8 mouse cellular contexts compared by ENCODE assay signal in the genomic region with DNA sequence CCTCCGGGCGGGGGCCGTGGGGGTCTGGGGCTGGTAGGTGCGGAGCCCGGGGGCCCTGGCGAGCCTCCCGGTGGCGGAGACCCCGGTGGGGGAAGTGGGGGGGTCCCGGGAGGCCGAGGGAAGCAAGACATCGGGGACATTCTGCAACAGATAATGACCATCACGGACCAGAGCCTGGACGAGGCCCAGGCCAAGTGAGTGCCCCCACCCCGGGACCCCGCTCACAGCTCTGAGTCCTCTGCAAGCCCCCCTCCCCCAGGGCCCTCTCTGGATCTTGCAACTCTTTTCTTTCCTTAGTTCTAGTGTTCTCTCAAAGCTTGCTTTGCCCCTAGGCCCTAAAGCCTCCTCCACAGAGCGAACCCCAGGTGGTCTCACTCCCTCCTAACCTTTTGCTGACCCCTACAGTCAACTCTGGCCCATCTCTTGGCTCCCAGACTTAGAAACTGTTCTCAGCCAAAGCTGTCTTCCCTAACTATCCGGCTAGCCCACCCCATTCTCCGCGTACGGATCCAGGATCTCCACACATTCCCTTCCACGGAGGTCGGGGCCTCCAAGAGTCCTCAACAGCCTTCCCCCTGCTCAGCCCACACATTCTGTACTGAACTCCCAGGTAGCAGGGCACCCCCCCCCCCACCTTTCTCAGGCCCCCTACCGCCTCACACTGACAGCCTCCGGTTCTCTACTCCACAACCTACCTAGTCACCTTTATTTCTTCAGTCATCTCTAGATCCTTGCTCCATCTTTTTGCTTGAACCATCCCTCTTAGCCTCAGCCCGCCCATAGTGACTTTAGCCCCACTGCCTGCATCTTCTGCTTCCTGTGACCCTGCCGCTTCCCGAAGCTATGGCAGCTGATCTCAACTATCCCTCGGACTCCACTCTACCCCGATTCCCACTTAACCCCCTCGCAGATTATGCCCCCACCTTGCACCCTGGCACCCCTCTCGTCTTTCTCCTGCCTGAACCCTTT. TPM values are rescaled to one million over a fixed set of nuclear protein-coding genes. Genes with fewer than 3 reads are reported as not detected.
DNase-seq lines count a peak whose midpoint lies in the region; ATAC-seq and TF ChIP-seq lines count a peak whose summit lies in the region.

No protein-coding gene starts in this region.

- peak overlapping the region; percentile 91 for H3K9ac ChIP-seq in heart, postnatal 0 days (replicated peaks; ENCODE audit: low read depth, low read length)
- peak overlapping the region; percentile 84 for H3K9ac ChIP-seq in limb, embryonic 15.5 days
- H3K9ac ChIP-seq in neural tube, embryonic 11.5 days (ENCODE audit: low read length), result peak overlapping the region; percentile 97

- no peak for TF ChIP-seq CTCF in E14TG2a.4 (conservative IDR thresholded peaks at IDR 0.05; ENCODE audit: low read length)
- TF ChIP-seq CTCF in heart, postnatal 0 days (IDR thresholded peaks at IDR 0.05; ENCODE audit: low read depth), result no peak

- peak overlapping the region; percentile 79 for H3K4me2 ChIP-seq in heart, postnatal 0 days (ENCODE audit: low read depth, low read length)
- peak overlapping the region; percentile 85 for H3K4me2 ChIP-seq in limb, embryonic 15.5 days
- peak overlapping the region; percentile 97 for H3K4me2 ChIP-seq in neural tube, embryonic 11.5 days (ENCODE audit: low read depth)

- ATAC-seq in heart, postnatal 0 days (ENCODE audit: insufficient read depth, low read depth), result no peak
- peak; percentile 4; the same call in 1 of the 2 replicates for ATAC-seq in limb, embryonic 15.5 days (ENCODE audit: insufficient number of reproducible peaks, low FRiP score, low TSS enrichment, low read depth)
- peak; percentile 32; the same call in 1 of the 2 replicates for ATAC-seq in neural tube, embryonic 11.5 days (ENCODE audit: insufficient read depth, low FRiP score, low TSS enrichment)
- ATAC-seq in inflammation-experienced regulatory T-cells, adult 6 months, result no peak

- H3K9me3 ChIP-seq in E14TG2a.4 (ENCODE audit: low read length), result no peaks in the 10 kb centered on the region
- no peaks in the 10 kb centered on the region for H3K9me3 ChIP-seq in heart, postnatal 0 days (replicated peaks; ENCODE audit: control insufficient read depth, low read length)
- H3K9me3 ChIP-seq in limb, embryonic 15.5 days, result no peaks in the 10 kb centered on the region
- H3K9me3 ChIP-seq in neural tube, embryonic 11.5 days (ENCODE audit: control insufficient read depth, low read length), result no peaks in the 10 kb centered on the region

- TF ChIP-seq EP300 in heart, postnatal 0 days (IDR thresholded peaks at IDR 0.05; ENCODE audit: low read depth), result no peak

- DNase-seq in frontal cortex, postnatal 36 days (ENCODE audit: low spot score in 2 of 2), result peak; percentile 24 to 37
- DNase-seq in frontal cortex, adult 2 months (ENCODE audit: extremely low spot score in 1 of 2, low spot score in 1 of 2), result no peak
- peak; percentile 46 to 48 for DNase-seq in cerebellum, postnatal 36 days
- DNase-seq in heart, postnatal 0 days (ENCODE audit: low spot score), result no peak
- DNase-seq in neural tube, embryonic 11.5 days (ENCODE audit: low spot score), result peak; percentile 54

- peak overlapping the region; percentile 93 for H3K27ac ChIP-seq in heart, postnatal 0 days (ENCODE audit: low read depth)
- peak overlapping the region; percentile 98 for H3K27ac ChIP-seq in limb, embryonic 15.5 days
- H3K27ac ChIP-seq in neural tube, embryonic 11.5 days (ENCODE audit: low read depth, low read length), result peak overlapping the region; percentile 98

- peak overlapping the region; percentile 81 for H3K4me3 ChIP-seq in E14TG2a.4 (replicated peaks; ENCODE audit: low read length)
- H3K4me3 ChIP-seq in heart, postnatal 0 days (ENCODE audit: low read depth, low read length), result peak overlapping the region; percentile 87
- H3K4me3 ChIP-seq in limb, embryonic 15.5 days, result peak overlapping the region; percentile 80
- H3K4me3 ChIP-seq in neural tube, embryonic 11.5 days (ENCODE audit: low read depth, low read length), result peak overlapping the region; percentile 98

- peaks cover 87% of the 10 kb centered on the region for H3K4me1 ChIP-seq in E14TG2a.4 (replicated peaks; ENCODE audit: low read depth, low read length)
- H3K4me1 ChIP-seq in heart, postnatal 0 days (ENCODE audit: control insufficient read depth, insufficient read depth), result peaks cover 36% of the 10 kb centered on the region
- peaks cover 66% of the 10 kb centered on the region for H3K4me1 ChIP-seq in limb, embryonic 15.5 days
- H3K4me1 ChIP-seq in neural tube, embryonic 11.5 days (ENCODE audit: control insufficient read depth, insufficient read depth, low read length), result peaks cover 44% of the 10 kb centered on the region

- WGBS in heart, postnatal 0 days, result 1% methylated on average over 30 of the region's 32 CpGs
- 1% methylated on average over 23 of the region's 32 CpGs for WGBS in limb, embryonic 15.5 days
- 1% methylated on average over 27 of the region's 32 CpGs for WGBS in neural tube, embryonic 11.5 days

- peaks cover 25% of the 10 kb centered on the region for H3K36me3 ChIP-seq in E14TG2a.4 (ENCODE audit: insufficient read depth, low read length)
- H3K36me3 ChIP-seq in heart, postnatal 0 days (replicated peaks; ENCODE audit: control insufficient read depth, insufficient read depth, low read length), result peaks cover 24% of the 10 kb centered on the region
- peaks cover 21% of the 10 kb centered on the region for H3K36me3 ChIP-seq in limb, embryonic 15.5 days
- H3K36me3 ChIP-seq in neural tube, embryonic 11.5 days (ENCODE audit: control insufficient read depth, insufficient read depth, low read length), result peaks cover 5% of the 10 kb centered on the region; the same call in 1 of the 2 replicates

- H3K27me3 ChIP-seq in E14TG2a.4 (ENCODE audit: insufficient read depth, low read length), result peaks cover 3% of the 10 kb centered on the region; the same call in 1 of the 2 replicates
- no peaks in the 10 kb centered on the region for H3K27me3 ChIP-seq in heart, postnatal 0 days (ENCODE audit: control insufficient read depth, insufficient read depth, low read length)
- H3K27me3 ChIP-seq in limb, embryonic 15.5 days, result no peaks in the 10 kb centered on the region
- H3K27me3 ChIP-seq in neural tube, embryonic 11.5 days (ENCODE audit: control insufficient read depth, insufficient read depth, low read length), result no peaks in the 10 kb centered on the region

RNA-seq across cellular contexts. Expression of a gene that starts 1.8 kb away (rescaled TPM):
- 67.0 and 71.3 TPM in 2 replicates for polyA plus RNA-seq in frontal cortex, adult 2 months (2012; rRNA removed)
- total RNA-seq in heart, postnatal 0 days (2014; rRNA removed; ENCODE audit: low replicate concordance), result 42.6 and 59.1 TPM in 2 replicates
- polyA plus RNA-seq in heart, postnatal 0 days (2015; fragmentation: Nextera tagmentation; extraction: Ambion mirVana), result 3.3 and 4.4 TPM in 2 replicates
- polyA plus RNA-seq in limb, embryonic 15.5 days (2015; fragmentation: Nextera tagmentation; extraction: Ambion mirVana), result 9.6 and 9.8 TPM in 2 replicates
- 17.0 and 17.3 TPM in 2 replicates for polyA plus RNA-seq in neural tube, embryonic 11.5 days (2014; fragmentation: Nextera tagmentation; extraction: Ambion mirVana)
- 10 to 100 TPM in 1 of 3 experiments, 1 to 10 TPM in 2; 4.1 to 11.8 (median 8.8) TPM for polyA plus RNA-seq in inflammation-experienced regulatory T-cells, adult 6 months (2017; shearing (Covaris generic))

RNA-seq across cellular contexts. Expression of a gene that starts 3.3 kb away (rescaled TPM):
- 2.8 and 3.4 TPM in 2 replicates for polyA plus RNA-seq in frontal cortex, adult 2 months (2012; rRNA removed)
- total RNA-seq in heart, postnatal 0 days (2014; rRNA removed; ENCODE audit: low replicate concordance), result 0.53 and 3.1 TPM in 2 replicates
- 5.9 and 6.0 TPM in 2 replicates for polyA plus RNA-seq in heart, postnatal 0 days (2015; fragmentation: Nextera tagmentation; extraction: Ambion mirVana)
- 7.2 and 10.1 TPM in 2 replicates for polyA plus RNA-seq in limb, embryonic 15.5 days (2015; fragmentation: Nextera tagmentation; extraction: Ambion mirVana)
- polyA plus RNA-seq in neural tube, embryonic 11.5 days (2014; fragmentation: Nextera tagmentation; extraction: Ambion mirVana), result 4.0 and 5.1 TPM in 2 replicates
- polyA plus RNA-seq in inflammation-experienced regulatory T-cells, adult 6 months (2017; shearing (Covaris generic)), result 100 to 1,000 TPM; 236 to 278 (median 276) TPM

RNA-seq across cellular contexts. Expression of a gene that starts 4.8 kb away (rescaled TPM):
- 2.1 TPM in 2 replicates for polyA plus RNA-seq in frontal cortex, adult 2 months (2012; rRNA removed)
- total RNA-seq in heart, postnatal 0 days (2014; rRNA removed; ENCODE audit: low replicate concordance), result 2.7 and 5.8 TPM in 2 replicates
- 0.85 and 1.9 TPM in 2 replicates for polyA plus RNA-seq in heart, postnatal 0 days (2015; fragmentation: Nextera tagmentation; extraction: Ambion mirVana)
- 2.0 and 2.5 TPM in 2 replicates for polyA plus RNA-seq in limb, embryonic 15.5 days (2015; fragmentation: Nextera tagmentation; extraction: Ambion mirVana)
- polyA plus RNA-seq in neural tube, embryonic 11.5 days (2014; fragmentation: Nextera tagmentation; extraction: Ambion mirVana), result 2.3 and 2.4 TPM in 2 replicates
- polyA plus RNA-seq in inflammation-experienced regulatory T-cells, adult 6 months (2017; shearing (Covaris generic)), result 1 to 10 TPM in 2 of 3 experiments, under 1 TPM in 1; 0.58 to 3.7 (median 2.3) TPM

RNA-seq across cellular contexts. Expression of a gene that starts 10.6 kb away (rescaled TPM):
- polyA plus RNA-seq in frontal cortex, adult 2 months (2012; rRNA removed), result 127 and 145 TPM in 2 replicates
- total RNA-seq in heart, postnatal 0 days (2014; rRNA removed; ENCODE audit: low replicate concordance), result 29.6 and 42.5 TPM in 2 replicates
- polyA plus RNA-seq in heart, postnatal 0 days (2015; fragmentation: Nextera tagmentation; extraction: Ambion mirVana), result 79.9 and 86.5 TPM in 2 replicates
- 107 and 111 TPM in 2 replicates for polyA plus RNA-seq in limb, embryonic 15.5 days (2015; fragmentation: Nextera tagmentation; extraction: Ambion mirVana)
- 177 and 187 TPM in 2 replicates for polyA plus RNA-seq in neural tube, embryonic 11.5 days (2014; fragmentation: Nextera tagmentation; extraction: Ambion mirVana)
- 10 to 100 TPM; 41.2 to 71.2 (median 59.5) TPM for polyA plus RNA-seq in inflammation-experienced regulatory T-cells, adult 6 months (2017; shearing (Covaris generic))

RNA-seq across cellular contexts. Expression of a gene that starts 11.2 kb away (rescaled TPM):
- 204 and 229 TPM in 2 replicates for polyA plus RNA-seq in frontal cortex, adult 2 months (2012; rRNA removed)
- total RNA-seq in heart, postnatal 0 days (2014; rRNA removed; ENCODE audit: low replicate concordance), result 112 and 120 TPM in 2 replicates
- 39.1 and 39.6 TPM in 2 replicates for polyA plus RNA-seq in heart, postnatal 0 days (2015; fragmentation: Nextera tagmentation; extraction: Ambion mirVana)
- polyA plus RNA-seq in limb, embryonic 15.5 days (2015; fragmentation: Nextera tagmentation; extraction: Ambion mirVana), result 45.8 and 50.6 TPM in 2 replicates
- 83.3 and 91.2 TPM in 2 replicates for polyA plus RNA-seq in neural tube, embryonic 11.5 days (2014; fragmentation: Nextera tagmentation; extraction: Ambion mirVana)
- 10 to 100 TPM; 14.5 to 20.8 (median 19.4) TPM for polyA plus RNA-seq in inflammation-experienced regulatory T-cells, adult 6 months (2017; shearing (Covaris generic))

Comparison
In these comparisons a context has a peak if more than half of its experiments do, and no peak if none do; other contexts are left out.
1. DNase-seq: peak in frontal cortex, postnatal 36 days (2 of 2), cerebellum, postnatal 36 days (2 of 2) and neural tube, embryonic 11.5 days (single experiment); none in frontal cortex, adult 2 months (0 of 2) and heart, postnatal 0 days (single experiment).
2. ATAC-seq: peak in limb, embryonic 15.5 days (single experiment) and neural tube, embryonic 11.5 days (single experiment); none in heart, postnatal 0 days (single experiment) and inflammation-experienced regulatory T-cells, adult 6 months (single experiment).
3. RNA of a gene that starts 3.3 kb away (polyA plus RNA-seq): 236 to 278 TPM in inflammation-experienced regulatory T-cells, adult 6 months; 7.2 to 10.1 TPM in limb, embryonic 15.5 days, 5.9 to 6.0 TPM in heart, postnatal 0 days, 4.0 to 5.1 TPM in neural tube, embryonic 11.5 days and 2.8 to 3.4 TPM in frontal cortex, adult 2 months; every median in the first group is over 10 times any median in the second.
4. Peak in every context shown above with its lines, with median percentiles within 50 percentile points of each other: H3K4me3 ChIP-seq, H3K27ac ChIP-seq, H3K4me2 ChIP-seq and H3K9ac ChIP-seq.